Mouse (Mus musculus) liver, adult 2 months (tissue): Measurements from ENCODE around the gene Cldn3.
"Not testable (repeated sequence)": the region's sequence is repeated elsewhere in the genome, so short reads cannot be mapped to it uniquely, and the experiment has no call there.

Experiments
- CTCF ChIP-seq: fragments of 200-500 bp; IDR thresholded peaks from 2 replicates; pipeline ENCODE4 v1.5.1; 2011; ENCODE audit warnings: low read depth, low read length, control low read depth
- POLR2A ChIP-seq: fragments of 200-500 bp; IDR thresholded peaks from 2 replicates; pipeline ENCODE4 v1.6.1; 2011; ENCODE audit warnings: low read length, control low read depth; ENCODE audit not compliant: insufficient read depth; ENCODE audit errors: extremely low read depth

DNA sequence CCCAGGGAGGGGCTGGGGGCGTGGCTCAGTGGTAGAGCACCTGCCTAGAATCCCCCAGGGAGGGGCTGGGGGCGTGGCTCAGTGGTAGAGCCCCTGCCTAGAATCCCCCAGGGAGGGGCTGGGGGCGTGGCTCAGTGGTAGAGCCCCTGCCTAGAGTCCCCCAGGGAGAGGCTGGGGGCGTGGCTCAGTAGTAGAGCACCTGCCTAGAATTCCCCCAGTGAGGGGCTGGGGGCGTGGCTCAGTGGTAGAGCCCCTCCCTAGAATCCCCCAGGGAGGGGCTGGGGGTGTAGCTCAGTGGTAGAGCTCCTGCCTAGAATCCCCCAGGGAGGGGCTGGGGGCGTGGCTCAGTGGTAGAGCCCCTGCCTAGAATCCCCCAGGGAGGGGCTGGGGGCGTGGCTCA lies 46.5 kb upstream of the Cldn3 start:
- not testable (repeated sequence) for TF ChIP-seq POLR2A, CTCF
